Mouse (Mus musculus): Measurements from ENCODE around the gene Serpina1c. TPM values are rescaled to one million over a fixed set of nuclear protein-coding genes. Genes with fewer than 3 reads are reported as not detected.
"Not testable (repeated sequence)": the region's sequence is repeated elsewhere in the genome, so short reads cannot be mapped to it uniquely, and the experiment has no call there.

Gene Serpina1c
- 574 and 660 TPM in 2 replicates for polyA plus RNA-seq (2015; fragmentation: Nextera tagmentation; extraction: Ambion mirVana)

- not testable (repeated sequence) for H3K27me3 ChIP-seq (ENCODE audit: control insufficient read depth, insufficient read depth, low read depth, low read length); H3K4me1 ChIP-seq (ENCODE audit: control insufficient read depth, low read depth, low read length); H3K9me3 ChIP-seq (replicated peaks; ENCODE audit: control insufficient read depth, low read length); H3K9ac ChIP-seq (ENCODE audit: low read depth, low read length); H3K27ac ChIP-seq (ENCODE audit: low read length); H3K36me3 ChIP-seq (ENCODE audit: control insufficient read depth, insufficient read depth)
- peak; percentile 68 for ATAC-seq (ENCODE audit: low read depth)
- Histone ChIP-seq H3K4me2 (ENCODE audit: low read depth, low read length) (0 out of 2 replicates have a peak within 1 kb of the TSS, but pooled peaks have one; percentile 9), H3K4me3 (ENCODE audit: low read depth, low read length) (peak within 1 kb of the TSS; percentile 44)
- 35% methylated on average over 4 of the region's 4 CpGs for WGBS (ENCODE audit: insufficient replicate concordance)
Measured at GRCm38 (mm10) chr12:103904837-103905340, at the start of gene Serpina1c. Gene Serpina1c, minus strand, starts transcription at chr12:103904887.

GRCm38 (mm10) chr12:103952972-103953371 lies 48.3 kb upstream of the Serpina1c start:
- H3K9ac ChIP-seq (ENCODE audit: low read depth, low read length); H3K9me3 ChIP-seq (replicated peaks; ENCODE audit: control insufficient read depth, low read length); H3K27me3 ChIP-seq (ENCODE audit: control insufficient read depth, insufficient read depth, low read depth, low read length); H3K4me1 ChIP-seq (ENCODE audit: control insufficient read depth, low read depth, low read length); H3K4me3 ChIP-seq (ENCODE audit: low read depth, low read length); H3K27ac ChIP-seq (ENCODE audit: low read length); H3K36me3 ChIP-seq (ENCODE audit: control insufficient read depth, insufficient read depth); H3K4me2 ChIP-seq (ENCODE audit: low read depth, low read length); ATAC-seq (ENCODE audit: low read depth): not testable (repeated sequence)
- WGBS (ENCODE audit: insufficient replicate concordance): 54% methylated on average over 3 of the region's 3 CpGs

GRCm38 (mm10) chr12:103946243-103946642 lies 41.6 kb upstream of the Serpina1c start:
- Histone ChIP-seq H3K36me3 (ENCODE audit: control insufficient read depth, insufficient read depth) (no peaks in the 10 kb centered on the region), H3K4me3 (ENCODE audit: low read depth, low read length) (no peak overlapping the region), H3K27ac (ENCODE audit: low read length) (no peak overlapping the region), H3K4me2 (ENCODE audit: low read depth, low read length) (no peak overlapping the region), H3K9me3 (replicated peaks; ENCODE audit: control insufficient read depth, low read length) (no peaks in the 10 kb centered on the region), H3K27me3 (ENCODE audit: control insufficient read depth, insufficient read depth, low read depth, low read length) (no peaks in the 10 kb centered on the region), H3K4me1 (ENCODE audit: control insufficient read depth, low read depth, low read length) (no peaks in the 10 kb centered on the region), H3K9ac (ENCODE audit: low read depth, low read length) (no peak overlapping the region)
- no peak for ATAC-seq (ENCODE audit: low read depth)
- 68% methylated on average over 4 of the region's 4 CpGs for WGBS (ENCODE audit: insufficient replicate concordance)

GRCm38 (mm10) chr12:103909181-103909580 lies 4.5 kb upstream of the Serpina1c start:
- 84% methylated on average over 11 of the region's 16 CpGs for WGBS (ENCODE audit: insufficient replicate concordance)
- ATAC-seq (ENCODE audit: low read depth); H3K4me2 ChIP-seq (ENCODE audit: low read depth, low read length); H3K4me3 ChIP-seq (ENCODE audit: low read depth, low read length); H3K9me3 ChIP-seq (replicated peaks; ENCODE audit: control insufficient read depth, low read length); H3K27me3 ChIP-seq (ENCODE audit: control insufficient read depth, insufficient read depth, low read depth, low read length); H3K27ac ChIP-seq (ENCODE audit: low read length); H3K9ac ChIP-seq (ENCODE audit: low read depth, low read length); H3K4me1 ChIP-seq (ENCODE audit: control insufficient read depth, low read depth, low read length); H3K36me3 ChIP-seq (ENCODE audit: control insufficient read depth, insufficient read depth): not testable (repeated sequence)

- ATAC-seq (ENCODE audit: low read depth); H3K9ac ChIP-seq (ENCODE audit: low read depth, low read length); H3K4me2 ChIP-seq (ENCODE audit: low read depth, low read length); H3K27ac ChIP-seq (ENCODE audit: low read length); H3K27me3 ChIP-seq (ENCODE audit: control insufficient read depth, insufficient read depth, low read depth, low read length); H3K4me3 ChIP-seq (ENCODE audit: low read depth, low read length); H3K9me3 ChIP-seq (replicated peaks; ENCODE audit: control insufficient read depth, low read length); H3K36me3 ChIP-seq (ENCODE audit: control insufficient read depth, insufficient read depth); H3K4me1 ChIP-seq (ENCODE audit: control insufficient read depth, low read depth, low read length): not testable (repeated sequence)
- WGBS (ENCODE audit: insufficient replicate concordance): 20% methylated on average over 1 of the region's 1 CpGs
Measured at GRCm38 (mm10) chr12:103907746-103908145, 3.1 kb upstream of the Serpina1c start.

GRCm38 (mm10) chr12:103901929-103902328 lies 2.8 kb downstream of the Serpina1c start:
- not testable (repeated sequence) for H3K4me3 ChIP-seq (ENCODE audit: low read depth, low read length); ATAC-seq (ENCODE audit: low read depth); H3K4me1 ChIP-seq (ENCODE audit: control insufficient read depth, low read depth, low read length); H3K27me3 ChIP-seq (ENCODE audit: control insufficient read depth, insufficient read depth, low read depth, low read length); H3K9ac ChIP-seq (ENCODE audit: low read depth, low read length); H3K9me3 ChIP-seq (replicated peaks; ENCODE audit: control insufficient read depth, low read length); H3K27ac ChIP-seq (ENCODE audit: low read length); H3K36me3 ChIP-seq (ENCODE audit: control insufficient read depth, insufficient read depth)
- peak overlapping the region; percentile 32 for H3K4me2 ChIP-seq (ENCODE audit: low read depth, low read length)
- 65% methylated on average over 3 of the region's 3 CpGs for WGBS (ENCODE audit: insufficient replicate concordance)

GRCm38 (mm10) chr12:103866873-103867272 lies 37.8 kb downstream of the Serpina1c start:
- not testable (repeated sequence) for H3K4me3 ChIP-seq (ENCODE audit: low read depth, low read length); H3K27ac ChIP-seq (ENCODE audit: low read length); H3K27me3 ChIP-seq (ENCODE audit: control insufficient read depth, insufficient read depth, low read depth, low read length); H3K4me2 ChIP-seq (ENCODE audit: low read depth, low read length); H3K4me1 ChIP-seq (ENCODE audit: control insufficient read depth, low read depth, low read length); H3K9ac ChIP-seq (ENCODE audit: low read depth, low read length); ATAC-seq (ENCODE audit: low read depth); H3K9me3 ChIP-seq (replicated peaks; ENCODE audit: control insufficient read depth, low read length); H3K36me3 ChIP-seq (ENCODE audit: control insufficient read depth, insufficient read depth)
- WGBS (ENCODE audit: insufficient replicate concordance): 33% methylated on average over 1 of the region's 1 CpGs

- WGBS (ENCODE audit: insufficient replicate concordance): 52% methylated on average over 9 of the region's 9 CpGs
- not testable (repeated sequence) for H3K9ac ChIP-seq (ENCODE audit: low read depth, low read length); H3K36me3 ChIP-seq (ENCODE audit: control insufficient read depth, insufficient read depth); H3K27me3 ChIP-seq (ENCODE audit: control insufficient read depth, insufficient read depth, low read depth, low read length); H3K4me2 ChIP-seq (ENCODE audit: low read depth, low read length); H3K4me1 ChIP-seq (ENCODE audit: control insufficient read depth, low read depth, low read length); H3K9me3 ChIP-seq (replicated peaks; ENCODE audit: control insufficient read depth, low read length)
- peak; percentile 85 for ATAC-seq (ENCODE audit: low read depth)
- peak within 1 kb of the TSS; percentile 30; the same call in 1 of the 2 replicates for H3K27ac ChIP-seq (ENCODE audit: low read length)
- H3K4me3 ChIP-seq (ENCODE audit: low read depth, low read length): peak within 1 kb of the TSS; percentile 23
Measured at GRCm38 (mm10) chr12:103863101-103863974, 41.3 kb downstream of the Serpina1c start, which contains the start of gene Serpina1a. Gene Serpina1a, minus strand, starts transcription at chr12:103863562.

GRCm38 (mm10) chr12:103860976-103861375 lies 43.7 kb downstream of the Serpina1c start:
- H3K9ac ChIP-seq (ENCODE audit: low read depth, low read length): no peak overlapping the region
- no peaks in the 10 kb centered on the region for H3K36me3 ChIP-seq (ENCODE audit: control insufficient read depth, insufficient read depth)
- no peak overlapping the region for H3K27ac ChIP-seq (ENCODE audit: low read length)
- 20% methylated on average over 3 of the region's 3 CpGs for WGBS (ENCODE audit: insufficient replicate concordance)
- no peaks in the 10 kb centered on the region; the same call in 1 of the 2 replicates for H3K4me1 ChIP-seq (ENCODE audit: control insufficient read depth, low read depth, low read length)
- H3K4me2 ChIP-seq (ENCODE audit: low read depth, low read length): peak overlapping the region; percentile 42; the same call in 1 of the 2 replicates
- H3K4me3 ChIP-seq (ENCODE audit: low read depth, low read length): peak overlapping the region; percentile 16; the same call in 1 of the 2 replicates
- no peaks in the 10 kb centered on the region for H3K27me3 ChIP-seq (ENCODE audit: control insufficient read depth, insufficient read depth, low read depth, low read length)
- H3K9me3 ChIP-seq (replicated peaks; ENCODE audit: control insufficient read depth, low read length): no peaks in the 10 kb centered on the region
- no peak for ATAC-seq (ENCODE audit: low read depth)

All from liver, embryonic 16.5 days (tissue).